Mouse (Mus musculus) liver, adult 2 months (tissue): Measurements from ENCODE around the gene Arhgap32.

Experiments used
- CTCF ChIP-seq: fragments of 200-500 bp; IDR thresholded peaks from 2 replicates; pipeline ENCODE4 v1.5.1; 2011; ENCODE audit warnings: low read depth, low read length, control low read depth
- POLR2A ChIP-seq: fragments of 200-500 bp; IDR thresholded peaks from 2 replicates; pipeline ENCODE4 v1.6.1; 2011; ENCODE audit warnings: low read length, control low read depth; ENCODE audit not compliant: insufficient read depth; ENCODE audit errors: extremely low read depth

DNA sequence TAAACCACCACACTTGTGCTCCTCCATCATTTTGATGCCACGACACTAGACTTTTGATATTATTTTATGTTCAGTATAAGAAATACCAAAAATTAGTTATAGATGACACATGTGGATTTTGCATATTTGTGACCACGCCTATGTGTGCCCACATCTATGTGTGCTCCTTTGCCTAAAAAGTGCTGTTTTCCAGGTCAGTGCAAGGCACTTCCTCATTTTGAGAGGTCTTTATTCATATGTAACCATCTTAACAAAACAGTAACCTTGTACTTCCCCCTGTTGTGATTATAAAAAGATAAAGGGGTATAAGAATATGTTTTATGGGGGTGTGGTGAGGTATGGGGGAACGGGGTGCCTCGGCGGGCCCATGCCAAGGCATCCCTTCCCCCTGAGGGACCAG is 22.7 kb downstream of the Arhgap32 start:
- TF ChIP-seq CTCF: no peak
- no peak for TF ChIP-seq POLR2A
